Mouse (Mus musculus): ENCODE measurements around the gene P2rx3. TPM values are rescaled to one million over a fixed set of nuclear protein-coding genes. Genes with fewer than 3 reads are reported as not detected.

P2rx3 gene
- total and polyA plus RNA-seq, 3 experiments: 2.2 to 7.1 (median 3.7) TPM

DNA sequence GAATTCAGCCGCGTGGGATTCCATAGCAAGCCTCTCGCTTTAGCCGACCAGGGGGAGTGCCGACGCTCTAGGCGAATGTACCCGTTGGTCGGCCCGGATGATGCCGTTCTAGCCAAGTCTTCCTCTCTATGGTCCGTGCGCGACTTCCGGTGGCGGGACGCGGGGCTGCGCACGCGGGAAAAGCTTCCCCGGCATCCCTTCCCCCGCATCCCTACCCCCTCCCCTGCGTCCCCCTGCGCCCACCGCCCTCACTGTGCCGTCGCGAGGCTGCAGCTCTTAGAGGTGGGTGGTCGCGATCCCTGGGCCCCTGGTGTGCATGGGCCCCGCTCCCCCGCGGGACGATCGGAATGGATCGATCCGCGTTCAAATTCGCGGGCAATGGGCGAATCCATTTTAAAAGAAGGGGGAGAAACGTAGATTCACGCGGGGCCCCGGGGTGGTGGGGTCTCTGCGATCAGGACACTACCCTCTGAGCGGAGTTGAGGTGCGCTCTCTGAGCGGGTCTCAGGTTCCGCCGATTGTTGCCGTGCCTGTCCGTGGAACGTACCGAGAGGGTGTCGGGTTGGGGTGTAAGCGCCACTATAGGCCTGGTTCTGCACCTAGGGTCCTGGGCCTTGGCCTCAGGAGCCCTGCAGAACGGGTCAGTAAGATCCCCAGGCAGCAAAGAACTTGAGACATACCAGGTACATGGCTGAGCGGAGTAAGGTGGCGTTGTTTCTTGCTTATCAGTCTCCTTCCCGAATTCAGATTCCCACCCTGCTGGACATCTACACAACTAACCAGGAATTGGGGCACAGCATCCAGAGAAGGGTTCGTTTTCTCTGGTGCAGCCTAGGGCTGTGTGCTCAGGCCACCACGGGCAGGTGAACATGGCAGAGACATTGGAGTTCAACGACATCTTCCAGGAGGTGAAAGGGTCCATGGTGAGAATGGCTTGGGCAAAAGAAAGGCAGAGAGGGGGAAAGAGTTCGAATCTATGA lies at the start of gene P2rx3, which contains the start of gene Ssrp1 (continued):
- no peak for TF ChIP-seq EP300 (IDR thresholded peaks at IDR 0.05; ENCODE audit: low read length)

- Histone ChIP-seq H3K36me3 (replicated peaks in 1 of 2; ENCODE audit: control insufficient read depth in 1 of 2, insufficient read depth in 1 of 2, low read length in 1 of 2) (peaks cover 0 to 5% of the 10 kb centered on the region in 2 experiments), H3K27me3 (replicated peaks) (no peaks in the 10 kb centered on the region), H3K79me2 (replicated peaks; ENCODE audit: control insufficient read depth, extremely low read depth, insufficient read depth, poor library complexity, severe bottlenecking) (no peaks in the 10 kb centered on the region), H3K4me3 (replicated peaks in 1 of 3; ENCODE audit: low read depth in 2 of 3, low read length in 2 of 3, poor library complexity in 1 of 3) (no peak overlapping the region), H3K27ac (ENCODE audit: insufficient read depth, low read depth) (no peak overlapping the region), H3K4me2 (ENCODE audit: insufficient read depth, low read depth, poor library complexity, severe bottlenecking) (no peak overlapping the region), H3K9me3 (replicated peaks; ENCODE audit: low read length) (no peaks in the 10 kb centered on the region), H3K4me1 (ENCODE audit: control insufficient read depth in 1 of 2, insufficient read depth in 2 of 2) (no peaks in the 10 kb centered on the region), H3K9ac (ENCODE audit: insufficient read depth, low read depth) (no peak overlapping the region)
- in situ Hi-C loops (cut with MboI; ENCODE audit: low pct_ligation_motif_present, low pct_unique_long_range_greater_than_20kb, low sequenced_read_pairs): no loop called here
- no peak for DNase-seq (ENCODE audit: extremely low read depth)
- no peak for TF ChIP-seq ZMIZ1 (IDR thresholded peaks at IDR 0.05; ENCODE audit: low read depth, low read length)
- TF ChIP-seq GABPA (IDR thresholded peaks at IDR 0.05; ENCODE audit: insufficient replicate concordance, low read depth, low read length): no peak
- no peak for TF ChIP-seq JUN (IDR thresholded peaks at IDR 0.05; ENCODE audit: insufficient read depth, low read depth, low read length)
- no peak for TF ChIP-seq SMC3 (IDR thresholded peaks at IDR 0.05; ENCODE audit: low read depth, low read length)
- TF ChIP-seq USF2 (conservative IDR thresholded peaks at IDR 0.05; ENCODE audit: low read depth, low read length): no peak
- no peak for TF ChIP-seq HCFC1 (IDR thresholded peaks at IDR 0.05; ENCODE audit: low read depth, low read length)
- dilution Hi-C loops (cut with MboI; ENCODE audit: extremely low pct_ligation_motif_present, extremely low pct_unique_long_range_greater_than_20kb, low sequenced_read_pairs): no loop called here
Observed at GRCm38 (mm10) chr2:85073751-85074150, 36.5 kb upstream of the P2rx3 start.

DNA sequence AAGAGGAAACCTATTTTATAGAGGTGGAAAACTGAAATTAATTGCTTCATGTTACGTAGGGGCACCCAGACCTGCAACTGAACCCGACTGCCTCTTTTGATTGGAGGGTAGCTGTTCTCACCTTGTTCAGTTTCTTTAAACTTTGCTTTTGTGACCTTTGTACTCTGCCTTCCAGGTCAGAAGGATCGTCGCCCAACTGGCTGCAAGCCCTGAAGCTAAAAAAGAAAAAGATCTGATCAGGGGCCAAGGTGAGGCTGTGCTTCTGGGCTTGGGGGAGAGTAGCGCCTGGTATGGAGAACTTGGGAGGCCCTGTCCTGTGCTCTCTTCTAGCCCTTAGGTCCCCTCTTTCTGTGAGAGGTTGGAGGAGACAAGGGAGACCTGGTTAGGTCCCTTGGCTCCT lies 34.7 kb upstream of the P2rx3 start:
- DNase-seq (ENCODE audit: extremely low read depth): no peak
- dilution Hi-C loops (cut with MboI; ENCODE audit: extremely low pct_ligation_motif_present, extremely low pct_unique_long_range_greater_than_20kb, low sequenced_read_pairs): no loop called here
- H3K79me2 ChIP-seq (replicated peaks; ENCODE audit: control insufficient read depth, extremely low read depth, insufficient read depth, poor library complexity, severe bottlenecking): no peaks in the 10 kb centered on the region
- no peaks in the 10 kb centered on the region for H3K4me1 ChIP-seq (ENCODE audit: control insufficient read depth in 1 of 2, insufficient read depth in 2 of 2)
- H3K4me2 ChIP-seq (ENCODE audit: insufficient read depth, low read depth, poor library complexity, severe bottlenecking): no peak overlapping the region
- H3K9ac ChIP-seq (ENCODE audit: insufficient read depth, low read depth): no peak overlapping the region
- peaks cover 0 to 5% of the 10 kb centered on the region in 2 experiments for H3K36me3 ChIP-seq (replicated peaks in 1 of 2; ENCODE audit: control insufficient read depth in 1 of 2, insufficient read depth in 1 of 2, low read length in 1 of 2)
- no peak overlapping the region for H3K4me3 ChIP-seq (replicated peaks in 1 of 3; ENCODE audit: low read depth in 2 of 3, low read length in 2 of 3, poor library complexity in 1 of 3)
- H3K27me3 ChIP-seq (replicated peaks): no peaks in the 10 kb centered on the region
- TF ChIP-seq NRF1 (IDR thresholded peaks at IDR 0.05; ENCODE audit: low read depth, low read length) (no peak), HCFC1 (IDR thresholded peaks at IDR 0.05; ENCODE audit: low read depth, low read length) (no peak)
- H3K27ac ChIP-seq (ENCODE audit: insufficient read depth, low read depth): no peak overlapping the region
- H3K9me3 ChIP-seq (replicated peaks; ENCODE audit: low read length): no peaks in the 10 kb centered on the region
- in situ Hi-C loops (cut with MboI; ENCODE audit: low pct_ligation_motif_present, low pct_unique_long_range_greater_than_20kb, low sequenced_read_pairs): no loop called here

DNA sequence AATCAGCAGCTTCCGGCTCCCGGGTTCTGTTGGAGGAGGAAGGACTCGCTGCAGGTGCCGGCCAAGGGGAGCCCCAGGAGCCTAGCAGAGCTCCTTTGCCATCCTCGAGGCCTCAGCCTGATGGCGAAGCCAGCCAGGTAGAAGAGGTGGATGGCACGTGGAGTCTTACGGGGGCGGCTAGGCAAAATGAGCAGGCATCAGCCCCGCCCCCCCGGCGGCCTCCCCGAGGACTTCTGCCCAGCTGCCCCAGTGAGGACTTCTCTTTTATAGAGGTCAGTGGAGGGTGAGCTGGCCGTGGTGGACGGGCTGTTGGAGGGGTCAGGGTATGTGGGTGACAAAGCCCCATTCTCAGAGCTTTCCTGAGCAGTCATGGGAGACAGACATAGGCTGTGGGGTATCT lies 32.8 kb upstream of the P2rx3 start:
- dilution Hi-C loops (cut with MboI; ENCODE audit: extremely low pct_ligation_motif_present, extremely low pct_unique_long_range_greater_than_20kb, low sequenced_read_pairs) (no loop called here), in situ Hi-C loops (cut with MboI; ENCODE audit: low pct_ligation_motif_present, low pct_unique_long_range_greater_than_20kb, low sequenced_read_pairs) (no loop called here)
- no peak overlapping the region for H3K27ac ChIP-seq (ENCODE audit: insufficient read depth, low read depth)
- H3K79me2 ChIP-seq (replicated peaks; ENCODE audit: control insufficient read depth, extremely low read depth, insufficient read depth, poor library complexity, severe bottlenecking): no peaks in the 10 kb centered on the region
- H3K4me1 ChIP-seq (ENCODE audit: control insufficient read depth in 1 of 2, insufficient read depth in 2 of 2): no peaks in the 10 kb centered on the region
- no peak overlapping the region for H3K4me2 ChIP-seq (ENCODE audit: insufficient read depth, low read depth, poor library complexity, severe bottlenecking)
- no peak for DNase-seq (ENCODE audit: extremely low read depth)
- H3K9me3 ChIP-seq (replicated peaks; ENCODE audit: low read length): no peaks in the 10 kb centered on the region
- no peak for TF ChIP-seq MAFK (IDR thresholded peaks at IDR 0.05; ENCODE audit: insufficient replicate concordance, low read length)
- TF ChIP-seq RCOR1 (conservative IDR thresholded peaks at IDR 0.05; ENCODE audit: low read depth, low read length): no peak
- no peak for TF ChIP-seq USF1 (IDR thresholded peaks at IDR 0.05; ENCODE audit: low read depth, low read length)
- TF ChIP-seq KAT2A (IDR thresholded peaks at IDR 0.05; ENCODE audit: insufficient replicate concordance, low read length): no peak
- no peak for TF ChIP-seq E2F4 (IDR thresholded peaks at IDR 0.05; ENCODE audit: insufficient replicate concordance, low read depth, low read length)
- no peak for TF ChIP-seq NELFE (IDR thresholded peaks at IDR 0.05; ENCODE audit: low read depth, low read length)
- TF ChIP-seq USF2 (conservative IDR thresholded peaks at IDR 0.05; ENCODE audit: low read depth, low read length): no peak
- TF ChIP-seq UBTF (IDR thresholded peaks at IDR 0.05; ENCODE audit: low read depth, low read length): no peak
- H3K9ac ChIP-seq (ENCODE audit: insufficient read depth, low read depth): no peak overlapping the region
- H3K27me3 ChIP-seq (replicated peaks): no peaks in the 10 kb centered on the region
- no peak overlapping the region for H3K4me3 ChIP-seq (replicated peaks in 1 of 3; ENCODE audit: low read depth in 2 of 3, low read length in 2 of 3, poor library complexity in 1 of 3)
- peaks cover 0 to 5% of the 10 kb centered on the region in 2 experiments for H3K36me3 ChIP-seq (replicated peaks in 1 of 2; ENCODE audit: control insufficient read depth in 1 of 2, insufficient read depth in 1 of 2, low read length in 1 of 2)
